Mouse (Mus musculus) natural killer cell, adult 2 months (primary cell): ENCODE data around the gene Arl3.
A peak's percentile ranks its signal among the peaks of the same experiment; 100 is the strongest.

Experiments
- DNase-seq, 2 experiments: peaks; one replicate each; pipeline ENCODE4 v3.0.0; 2022; ENCODE audit warnings: low spot score in 2 of 2

The Arl3 gene

GRCm38 (mm10) chr19:46501401-46502068 lies 71.5 kb downstream of the Arl3 start, which contains the start of gene Trim8:
Gene Trim8, plus strand, starts transcription at chr19:46501702.
- peak in 1 of 2 experiments; percentile 49 for DNase-seq

GRCm38 (mm10) chr19:46500581-46501341 lies 72.2 kb downstream of the Arl3 start:
- peak in 1 of 2 experiments; percentile 38 for DNase-seq

- DNase-seq = peak; percentile 95 to 97
Observed at GRCm38 (mm10) chr19:46499836-46500580, 73.0 kb downstream of the Arl3 start.

- no peak for DNase-seq
Observed at GRCm38 (mm10) chr19:46499539-46499835, 73.5 kb downstream of the Arl3 start.

- DNase-seq = no peak
Observed at GRCm38 (mm10) chr19:46497230-46497629, 75.8 kb downstream of the Arl3 start.

GRCm38 (mm10) chr19:46495136-46495535 lies 77.9 kb downstream of the Arl3 start:
- DNase-seq = no peak

- DNase-seq = no peak
Observed at GRCm38 (mm10) chr19:46490634-46491033, 82.4 kb downstream of the Arl3 start.

- no peak for DNase-seq
Observed at GRCm38 (mm10) chr19:46489448-46489847, 83.5 kb downstream of the Arl3 start.

- DNase-seq = no peak
Observed at GRCm38 (mm10) chr19:46486709-46487108, 86.3 kb downstream of the Arl3 start.

GRCm38 (mm10) chr19:46485847-46486246 lies 87.2 kb downstream of the Arl3 start:
- no peak for DNase-seq

- no peak for DNase-seq
Observed at GRCm38 (mm10) chr19:46484518-46484917, 88.5 kb downstream of the Arl3 start.

GRCm38 (mm10) chr19:46483701-46484328 lies 89.2 kb downstream of the Arl3 start:
- no peak for DNase-seq

GRCm38 (mm10) chr19:46482896-46483516 lies 90.0 kb downstream of the Arl3 start:
- DNase-seq = no peak

GRCm38 (mm10) chr19:46481756-46482155 lies 91.2 kb downstream of the Arl3 start:
- no peak for DNase-seq

GRCm38 (mm10) chr19:46481352-46481751 lies 91.6 kb downstream of the Arl3 start:
- DNase-seq = no peak
